Mouse (Mus musculus): ENCODE data around the gene Ndrg2. TPM values are rescaled to one million over a fixed set of nuclear protein-coding genes. Genes with fewer than 3 reads are reported as not detected.
"Not testable (repeated sequence)": the region's sequence is repeated elsewhere in the genome, so short reads cannot be mapped to it uniquely, and the experiment has no call there.

Ndrg2 gene
- polyA plus RNA-seq, 1 experiment: 1,100 TPM

DNA sequence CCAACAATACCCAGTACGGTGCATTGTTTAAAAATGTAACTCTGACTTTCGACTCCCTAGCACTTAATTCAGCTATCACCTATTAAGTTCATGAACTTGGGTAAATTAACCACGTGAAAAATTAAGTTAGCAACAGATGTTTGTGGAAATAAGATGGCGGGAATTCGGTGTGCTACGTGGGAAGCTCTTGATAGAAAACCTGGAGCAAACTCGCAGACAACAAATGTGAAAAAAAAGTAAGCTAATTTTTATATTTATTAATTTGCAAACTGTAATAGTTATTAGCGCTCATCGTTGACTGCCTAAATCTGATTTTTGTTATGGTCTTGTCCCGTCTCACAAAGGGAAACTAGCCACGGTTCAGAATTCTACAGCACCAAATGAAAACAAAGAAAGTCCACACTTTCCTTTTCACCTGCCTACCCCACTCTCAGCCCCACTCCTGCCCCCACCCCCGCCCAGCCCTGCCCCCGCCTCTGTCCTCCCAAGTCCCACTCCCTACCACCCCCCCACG lies 29.9 kb downstream of the Ndrg2 start:
- no peak overlapping the region for H3K27ac ChIP-seq (ENCODE audit: insufficient read depth, low read length)
- no peaks in the 10 kb centered on the region for H3K4me1 ChIP-seq (ENCODE audit: control insufficient read depth, insufficient read depth, low read length)
- peak overlapping the region; percentile 77; the same call in 1 of the 2 replicates for H3K4me3 ChIP-seq (ENCODE audit: insufficient read depth, low read length)
- no peak for TF ChIP-seq CTCF (IDR thresholded peaks at IDR 0.05; ENCODE audit: extremely low read depth, insufficient read depth, low read length)
- TF ChIP-seq POLR2A (IDR thresholded peaks at IDR 0.05; ENCODE audit: extremely low read depth, insufficient read depth, low read length): no peak

DNA sequence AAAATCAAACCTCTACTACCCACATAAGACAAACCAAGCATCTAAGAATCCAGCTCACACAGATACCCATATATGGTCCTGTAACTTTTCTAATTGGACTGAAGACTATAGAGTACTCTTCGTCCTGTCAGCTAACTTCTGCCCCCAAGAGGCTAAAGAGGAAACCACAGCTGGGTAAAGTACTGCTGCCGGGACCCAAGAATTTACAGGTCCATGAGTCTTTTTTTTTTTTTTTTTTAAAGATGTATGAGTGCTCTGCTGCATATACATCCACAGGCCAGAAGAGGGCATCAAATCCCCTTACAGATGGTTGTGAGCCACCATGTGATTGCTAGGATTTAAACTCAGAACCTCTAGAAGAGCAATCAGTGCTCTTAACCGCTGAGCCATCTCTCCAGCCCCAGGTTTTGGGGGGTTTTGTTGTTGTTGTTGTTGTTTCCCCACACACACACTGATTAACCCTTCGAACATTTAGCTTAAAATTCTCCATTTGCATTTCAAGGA lies 30.4 kb downstream of the Ndrg2 start:
- Histone ChIP-seq H3K4me3 (ENCODE audit: insufficient read depth, low read length) (peak overlapping the region; percentile 77; the same call in 1 of the 2 replicates), H3K4me1 (ENCODE audit: control insufficient read depth, insufficient read depth, low read length) (no peaks in the 10 kb centered on the region), H3K27ac (ENCODE audit: insufficient read depth, low read length) (no peak overlapping the region)
- TF ChIP-seq POLR2A (IDR thresholded peaks at IDR 0.05; ENCODE audit: extremely low read depth, insufficient read depth, low read length) (no peak), CTCF (IDR thresholded peaks at IDR 0.05; ENCODE audit: extremely low read depth, insufficient read depth, low read length) (peak; percentile 28; the same call in 1 of the 2 replicates)

DNA sequence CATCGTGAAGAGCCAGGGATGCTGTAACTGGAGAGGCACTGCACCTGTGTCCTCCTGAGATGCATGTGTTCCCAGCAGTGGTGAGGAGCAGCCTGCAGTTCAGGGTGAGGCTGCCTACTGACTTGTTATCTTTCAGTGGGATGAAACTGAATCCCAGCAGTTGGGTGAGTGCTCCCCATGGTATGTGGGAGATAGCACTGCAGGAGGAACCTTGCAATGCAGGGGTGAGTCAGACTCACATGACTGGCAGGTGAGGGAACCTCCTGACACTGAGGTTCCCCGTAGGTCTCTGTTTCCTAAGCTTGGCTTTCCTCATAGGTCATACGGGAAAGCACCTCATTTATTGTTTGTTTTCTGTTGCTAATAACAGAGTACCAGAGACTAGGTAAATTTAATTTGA lies 36.4 kb downstream of the Ndrg2 start:
- no peak overlapping the region for H3K27ac ChIP-seq (ENCODE audit: insufficient read depth, low read length)
- H3K4me1 ChIP-seq (ENCODE audit: control insufficient read depth, insufficient read depth, low read length): no peaks in the 10 kb centered on the region
- no peak for TF ChIP-seq CTCF (IDR thresholded peaks at IDR 0.05; ENCODE audit: extremely low read depth, insufficient read depth, low read length)
- no peak overlapping the region for H3K4me3 ChIP-seq (ENCODE audit: insufficient read depth, low read length)

DNA sequence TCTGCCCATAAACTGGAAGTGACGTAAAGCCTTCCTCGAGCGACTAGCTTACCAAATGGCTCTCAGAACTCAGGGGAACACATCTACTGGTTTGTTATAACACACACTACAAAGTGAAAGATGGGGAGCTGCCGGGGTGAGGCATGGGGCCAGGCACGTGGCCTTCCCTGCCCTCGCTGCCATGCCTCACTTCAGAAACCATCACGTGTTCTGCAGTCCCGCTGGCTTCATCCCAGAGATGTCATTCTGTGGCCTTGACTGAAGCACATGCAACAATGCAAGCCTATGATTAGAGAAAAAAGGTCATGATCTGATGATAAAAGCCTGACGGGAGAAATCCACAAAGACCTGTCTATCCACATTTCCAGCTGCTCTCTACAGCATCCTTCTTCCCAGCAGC lies 42.2 kb downstream of the Ndrg2 start:
- TF ChIP-seq POLR2A (IDR thresholded peaks at IDR 0.05; ENCODE audit: extremely low read depth, insufficient read depth, low read length) (no peak), CTCF (IDR thresholded peaks at IDR 0.05; ENCODE audit: extremely low read depth, insufficient read depth, low read length) (no peak)
- Histone ChIP-seq H3K4me1 (ENCODE audit: control insufficient read depth, insufficient read depth, low read length) (no peaks in the 10 kb centered on the region), H3K4me3 (ENCODE audit: insufficient read depth, low read length) (no peak overlapping the region), H3K27ac (ENCODE audit: insufficient read depth, low read length) (no peak overlapping the region)

DNA sequence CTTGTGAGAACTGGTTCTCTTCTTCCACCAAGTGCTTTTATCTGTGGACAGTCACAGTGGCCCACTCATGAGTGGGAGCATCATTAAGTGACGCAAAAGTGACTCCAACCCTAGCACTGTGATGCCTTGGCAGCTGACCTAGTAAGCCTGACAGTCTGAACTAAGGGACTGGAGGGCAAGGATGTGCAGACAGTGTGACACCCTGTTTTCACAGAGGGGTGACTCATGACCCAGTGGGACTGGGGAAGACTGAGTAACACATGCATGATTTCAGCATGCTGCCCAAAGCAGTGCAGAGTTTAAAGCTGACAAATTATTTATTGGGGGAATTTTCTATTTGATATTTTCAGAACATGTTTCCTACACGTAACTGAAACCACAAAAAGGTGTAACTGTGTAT lies 43.2 kb downstream of the Ndrg2 start:
- no peaks in the 10 kb centered on the region for H3K4me1 ChIP-seq (ENCODE audit: control insufficient read depth, insufficient read depth, low read length)
- no peak overlapping the region for H3K27ac ChIP-seq (ENCODE audit: insufficient read depth, low read length)
- TF ChIP-seq CTCF (IDR thresholded peaks at IDR 0.05; ENCODE audit: extremely low read depth, insufficient read depth, low read length): no peak
- H3K4me3 ChIP-seq (ENCODE audit: insufficient read depth, low read length): no peak overlapping the region

DNA sequence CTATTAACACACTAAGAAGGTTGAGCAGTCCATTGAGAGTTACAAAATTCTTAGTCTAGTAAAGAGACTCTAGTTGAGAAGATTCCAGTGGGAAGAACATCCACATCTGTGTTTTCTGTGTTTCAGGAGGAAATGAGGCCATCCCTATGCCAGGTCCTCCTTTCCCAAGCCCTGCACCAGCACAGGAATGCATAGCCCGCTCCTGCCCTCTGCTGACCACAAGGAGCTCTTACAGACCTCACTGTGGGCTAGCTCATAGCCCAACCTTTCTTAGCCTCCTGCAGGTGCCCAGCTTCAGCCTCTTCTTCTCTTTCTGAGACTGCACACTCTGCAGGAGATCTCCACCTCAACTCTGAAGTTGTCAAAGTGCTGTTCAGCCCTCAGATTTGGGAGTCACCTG lies 50.4 kb downstream of the Ndrg2 start:
- not testable (repeated sequence) for H3K4me1 ChIP-seq (ENCODE audit: control insufficient read depth, insufficient read depth, low read length); H3K4me3 ChIP-seq (ENCODE audit: insufficient read depth, low read length); H3K27ac ChIP-seq (ENCODE audit: insufficient read depth, low read length)
- TF ChIP-seq CTCF (IDR thresholded peaks at IDR 0.05; ENCODE audit: extremely low read depth, insufficient read depth, low read length): peak; percentile 52

DNA sequence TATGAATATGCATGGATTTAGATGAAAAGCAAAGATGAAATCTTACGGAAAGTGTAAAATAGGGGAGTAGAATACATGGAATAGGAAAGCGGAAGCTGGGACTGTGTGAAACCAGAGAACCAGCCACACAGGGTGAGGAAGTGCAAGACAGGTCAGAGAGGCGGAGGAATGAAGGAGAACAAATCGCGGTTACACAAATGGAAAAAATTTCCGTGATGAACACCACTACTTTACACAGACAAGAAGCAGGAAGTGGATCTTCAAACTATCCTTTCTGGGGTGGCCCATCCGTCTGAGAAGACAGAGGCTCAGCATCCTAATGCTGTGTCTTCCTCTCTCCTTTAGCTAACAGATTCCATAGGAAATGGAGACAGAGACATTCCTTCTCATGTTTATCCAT lies 58.7 kb downstream of the Ndrg2 start:
- H3K27ac ChIP-seq (ENCODE audit: insufficient read depth, low read length): not testable (repeated sequence)

More for the DNA sequence above, 58.7 kb downstream of the Ndrg2 start:
- not testable (repeated sequence) for H3K4me3 ChIP-seq (ENCODE audit: insufficient read depth, low read length); H3K4me1 ChIP-seq (ENCODE audit: control insufficient read depth, insufficient read depth, low read length)

Other genes with a start within 250 kb of the Ndrg2 start
- not detected in 2 replicates for gene Gm17079, start 218.7 kb downstream of the Ndrg2 start, polyA plus RNA-seq (2012; rRNA removed)
- not detected in 2 replicates for gene Gm5800, start 197.0 kb downstream of the Ndrg2 start, polyA plus RNA-seq (2012; rRNA removed)
- gene Ang4, start 140.6 kb downstream of the Ndrg2 start, polyA plus RNA-seq (2012; rRNA removed): not detected in 2 replicates
- gene AY358078, start 114.1 kb downstream of the Ndrg2 start, polyA plus RNA-seq (2012; rRNA removed): not detected in 2 replicates
- gene Ear6, start 60.5 kb downstream of the Ndrg2 start, polyA plus RNA-seq (2012; rRNA removed): not detected in 2 replicates
- 41.4 and 49.3 TPM in 2 replicates for gene Mettl17, start 29.3 kb downstream of the Ndrg2 start, polyA plus RNA-seq (2012; rRNA removed)
- gene Slc39a2, start 21.3 kb downstream of the Ndrg2 start, polyA plus RNA-seq (2012; rRNA removed): 17.8 and 18.7 TPM in 2 replicates
- not detected in 2 replicates for gene Tppp2, start 4.3 kb upstream of the Ndrg2 start, polyA plus RNA-seq (2012; rRNA removed)
- 0.17 and 0.21 TPM in 2 replicates for gene Rnase13, start 8.6 kb upstream of the Ndrg2 start, polyA plus RNA-seq (2012; rRNA removed)
- 24.1 and 24.5 TPM in 2 replicates for gene Arhgef40, start 70.6 kb upstream of the Ndrg2 start, polyA plus RNA-seq (2012; rRNA removed)
- gene Tmem253, start 101.5 kb upstream of the Ndrg2 start, polyA plus RNA-seq (2012; rRNA removed): 0.21 and 0.34 TPM in 2 replicates
- 51.3 and 54.3 TPM in 2 replicates for gene Zfp219, start 106.6 kb upstream of the Ndrg2 start, polyA plus RNA-seq (2012; rRNA removed)
- not detected in 2 replicates for gene Olfr221, start 128.3 kb upstream of the Ndrg2 start, polyA plus RNA-seq (2012; rRNA removed)
- 215 and 219 TPM in 2 replicates for gene Hnrnpc, start 189.9 kb upstream of the Ndrg2 start, polyA plus RNA-seq (2012; rRNA removed)
- 1.3 and 1.8 TPM in 2 replicates for gene Rpgrip1, start 196.5 kb upstream of the Ndrg2 start, polyA plus RNA-seq (2012; rRNA removed)